Mouse (Mus musculus) spleen, postnatal 36 days (tissue): ENCODE results near the gene Col16a1.

Experiments used
- DNase-seq, 2 experiments: peaks; one replicate each; pipeline ENCODE4 v3.0.0; 2022; ENCODE audit warnings: low spot score in 2 of 2, mixed read lengths in 1 of 2

Gene Col16a1

DNA sequence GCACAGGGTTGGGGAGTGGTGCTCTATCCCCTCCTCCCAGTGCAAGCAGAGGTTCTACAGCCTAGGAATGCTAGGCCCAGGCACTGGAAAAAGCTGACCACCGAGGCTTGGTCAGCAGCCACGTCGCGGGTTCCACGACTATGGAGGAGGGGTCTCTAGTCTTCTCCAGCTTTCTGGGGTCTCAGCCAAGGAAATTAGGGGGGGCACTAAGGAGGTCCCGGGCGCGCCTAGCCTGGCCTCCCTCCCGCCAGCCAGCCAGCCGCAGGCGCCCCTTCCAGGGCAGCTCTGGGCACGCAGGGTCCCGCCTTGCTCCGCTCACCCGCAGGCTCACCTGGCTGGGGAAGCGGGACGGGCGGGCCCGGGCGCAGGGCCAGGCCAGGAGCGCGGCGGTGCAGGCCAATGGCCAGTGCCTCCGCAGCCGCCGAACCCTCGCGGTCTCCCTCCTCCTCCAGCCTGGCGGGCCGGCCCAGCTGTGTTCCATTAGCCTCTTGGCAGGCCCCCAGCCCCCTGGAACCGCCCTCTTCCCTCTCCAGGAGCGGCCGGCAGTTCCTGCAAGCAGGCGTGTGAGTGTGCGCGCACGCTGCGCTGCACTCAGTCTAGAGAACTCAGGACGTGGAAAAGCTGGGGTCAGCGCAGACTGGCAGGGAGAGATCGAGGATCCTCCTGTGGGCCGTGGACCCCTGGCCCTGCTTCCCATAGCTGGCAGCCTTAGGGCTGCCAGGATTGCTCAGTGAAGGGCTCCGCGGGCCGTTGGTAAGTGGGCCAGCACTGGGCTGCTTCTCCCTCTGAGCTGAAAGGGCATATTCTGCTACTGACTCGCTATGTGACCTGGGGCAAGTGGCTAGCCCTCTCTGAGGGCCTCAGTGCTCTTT, at the start of gene Col16a1:
Gene Col16a1 (plus strand): TSS at position 510 of the 872 bp plus-strand sequence.
- peak; percentile 24 to 25 for DNase-seq

DNA sequence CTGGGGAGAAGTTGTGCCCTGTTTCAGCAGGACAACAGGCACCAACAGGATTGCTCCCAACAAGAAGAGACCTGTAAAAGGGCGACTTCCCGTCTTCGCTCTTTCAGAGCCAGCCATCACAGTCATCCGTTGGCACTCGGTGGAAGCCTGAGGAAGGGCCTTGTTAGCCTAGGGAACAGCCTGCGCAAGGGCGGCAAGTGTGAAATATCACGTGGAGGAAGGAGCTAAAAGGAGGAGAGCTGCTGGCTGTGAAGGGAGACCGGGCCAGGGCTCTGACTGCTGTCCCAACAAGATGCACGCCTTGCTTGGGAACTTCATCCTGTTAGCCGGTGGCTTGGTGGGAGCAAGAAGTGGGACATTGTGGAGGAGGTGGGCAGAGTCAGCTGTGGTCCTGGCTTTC, 49.5 kb upstream of the Col16a1 start:
- no peak for DNase-seq

DNA sequence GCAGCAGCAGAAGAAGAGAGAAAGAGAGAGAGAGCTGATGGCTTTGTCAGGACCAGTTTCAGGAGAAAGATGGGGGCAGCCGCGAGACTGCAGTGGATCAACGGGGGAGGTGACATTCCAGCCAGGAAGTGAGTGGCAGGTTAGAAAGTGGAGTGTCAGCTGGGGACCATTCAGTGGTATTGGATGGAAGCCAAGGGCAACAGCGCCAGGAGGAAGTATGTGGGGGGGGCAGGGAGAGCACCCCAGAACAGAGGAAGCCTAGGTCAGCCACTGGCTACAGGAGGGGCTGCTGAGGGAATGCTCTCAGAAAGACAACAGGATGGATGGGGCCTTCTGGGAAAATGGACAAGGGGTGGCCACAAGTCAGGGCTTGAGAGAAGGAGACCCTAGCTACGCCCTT, 45.9 kb upstream of the Col16a1 start:
- no peak for DNase-seq

DNA sequence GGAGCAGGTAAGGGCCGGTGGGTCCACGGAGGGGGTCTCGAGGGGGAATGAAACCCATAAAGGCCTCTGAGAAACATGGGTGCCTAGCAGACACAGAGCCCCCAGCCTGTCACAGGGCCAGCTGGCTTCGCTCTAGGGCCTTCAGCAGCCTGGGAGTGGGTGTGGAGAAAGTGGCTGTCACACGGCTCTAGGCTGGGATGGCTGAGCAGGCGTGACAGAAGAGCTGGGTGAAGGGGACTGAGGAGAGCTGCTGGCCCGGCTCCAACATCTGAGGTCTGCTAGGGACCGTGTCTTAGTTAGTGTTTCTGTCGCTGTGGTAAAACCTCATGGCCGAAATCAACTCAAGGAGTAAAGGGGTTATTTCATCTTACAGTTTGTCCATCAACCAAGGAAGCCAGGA, 45.5 kb upstream of the Col16a1 start:
- DNase-seq: no peak

DNA sequence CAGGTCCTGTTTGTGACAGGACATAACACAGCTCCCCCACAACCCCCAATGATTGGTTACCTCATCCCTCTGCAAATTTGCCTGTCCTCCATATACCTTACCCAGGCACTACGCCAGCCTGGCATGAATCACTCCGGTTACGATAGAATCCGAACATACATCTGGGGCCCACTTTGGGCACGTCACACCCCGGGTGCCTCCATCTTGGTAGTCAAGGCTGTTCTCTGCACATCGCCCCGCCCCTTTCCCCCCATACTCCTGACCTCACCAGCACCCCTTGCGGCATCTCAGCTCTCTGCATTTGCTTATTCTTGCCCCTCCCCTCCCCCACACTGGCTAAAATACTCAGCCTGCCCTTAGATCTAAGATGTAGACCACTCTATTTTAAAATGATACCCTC, 42.0 kb upstream of the Col16a1 start:
- DNase-seq: no peak

DNA sequence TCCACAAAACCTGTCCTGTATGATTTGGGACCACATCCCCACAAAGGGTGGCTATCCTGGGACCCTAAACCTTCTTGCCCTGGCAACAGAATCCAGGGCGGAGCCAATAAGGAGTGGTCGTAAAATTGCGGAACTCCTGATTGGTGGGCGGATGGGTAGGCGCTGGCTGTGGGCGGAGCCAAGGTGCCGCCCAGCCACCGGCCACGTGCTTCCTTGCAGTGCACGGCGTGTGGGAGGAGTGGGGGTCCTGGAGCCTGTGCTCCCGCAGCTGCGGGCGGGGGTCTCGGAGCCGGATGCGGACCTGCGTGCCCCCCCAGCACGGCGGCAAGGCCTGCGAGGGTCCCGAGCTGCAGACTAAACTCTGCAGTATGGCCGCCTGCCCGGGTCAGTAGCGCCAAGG, 41.1 kb upstream of the Col16a1 start:
- no peak for DNase-seq

DNA sequence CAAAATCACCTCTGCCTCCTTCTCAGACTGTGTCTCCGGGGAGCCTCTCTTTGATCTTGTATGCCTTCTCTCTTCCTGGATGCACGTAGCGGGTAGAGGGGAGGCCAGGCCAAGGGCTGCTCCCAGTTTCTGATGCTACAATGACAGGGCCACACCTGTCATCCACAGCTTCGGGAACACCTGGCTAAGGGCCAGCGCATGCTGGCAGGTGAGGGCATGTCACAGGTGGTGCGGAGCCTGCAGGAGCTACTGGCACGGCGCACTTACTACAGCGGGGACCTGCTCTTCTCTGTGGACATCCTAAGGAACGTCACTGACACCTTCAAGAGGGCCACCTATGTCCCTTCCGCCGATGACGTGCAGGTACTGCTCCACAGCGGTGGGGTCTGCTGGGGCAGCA, 38.6 kb upstream of the Col16a1 start:
- no peak for DNase-seq

DNA sequence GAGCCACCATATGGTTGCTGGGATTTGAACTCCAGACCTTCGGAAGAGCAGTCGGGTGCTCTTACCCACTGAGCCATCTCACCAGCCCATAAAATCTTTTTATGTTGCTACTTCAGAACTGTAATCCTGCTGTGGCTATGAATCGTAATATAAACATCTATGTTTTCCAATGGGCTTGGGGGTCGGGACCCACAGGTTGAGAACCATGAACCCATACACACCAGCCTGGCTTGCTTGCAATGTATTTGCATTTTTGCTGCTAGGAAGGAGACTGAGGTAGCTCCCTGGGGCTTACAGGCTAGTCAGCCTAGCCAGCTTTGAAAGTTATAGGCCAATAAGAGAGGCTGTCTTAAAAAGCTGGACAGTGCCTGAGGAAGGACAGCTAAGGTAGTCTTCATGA, 36.9 kb upstream of the Col16a1 start:
- DNase-seq: no peak

DNA sequence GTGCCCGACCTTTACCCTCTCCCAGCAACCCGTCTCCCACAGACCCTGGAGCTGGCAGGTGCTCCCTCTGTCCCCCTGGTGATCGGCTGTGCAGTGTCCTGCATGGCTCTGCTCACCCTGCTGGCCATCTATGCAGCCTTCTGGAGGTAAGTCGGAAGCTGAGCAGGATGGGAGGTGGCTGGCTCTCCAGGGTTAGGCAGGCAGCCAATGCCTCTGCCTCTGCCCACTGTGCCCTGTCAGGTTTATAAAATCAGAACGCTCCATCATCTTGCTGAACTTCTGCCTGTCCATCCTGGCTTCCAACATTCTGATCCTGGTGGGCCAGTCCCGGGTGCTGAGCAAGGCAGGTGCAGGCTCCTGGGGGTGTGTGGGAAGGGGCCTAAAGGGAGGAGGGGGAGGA, 35.4 kb upstream of the Col16a1 start:
- DNase-seq: no peak

DNA sequence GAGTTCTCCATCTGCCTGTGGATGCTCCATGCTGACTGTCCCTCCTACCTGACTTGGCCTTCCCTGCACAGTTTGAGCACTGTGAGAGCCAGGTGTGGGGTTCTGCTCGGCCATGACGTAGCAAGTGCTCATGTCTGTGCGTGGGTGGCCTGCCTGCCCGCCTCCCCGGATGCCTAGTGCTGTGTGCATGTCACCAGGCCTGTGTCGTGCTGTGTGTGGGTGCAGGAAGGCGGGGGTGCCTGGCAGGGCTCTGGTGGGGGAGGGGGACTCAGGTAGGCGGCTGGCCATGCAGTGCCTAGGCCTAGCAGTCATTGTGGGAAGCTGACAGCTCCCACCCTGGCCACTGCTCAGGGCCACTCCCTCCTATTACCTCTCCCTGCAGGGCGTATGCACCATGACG, 34.5 kb upstream of the Col16a1 start:
- DNase-seq: no peak

DNA sequence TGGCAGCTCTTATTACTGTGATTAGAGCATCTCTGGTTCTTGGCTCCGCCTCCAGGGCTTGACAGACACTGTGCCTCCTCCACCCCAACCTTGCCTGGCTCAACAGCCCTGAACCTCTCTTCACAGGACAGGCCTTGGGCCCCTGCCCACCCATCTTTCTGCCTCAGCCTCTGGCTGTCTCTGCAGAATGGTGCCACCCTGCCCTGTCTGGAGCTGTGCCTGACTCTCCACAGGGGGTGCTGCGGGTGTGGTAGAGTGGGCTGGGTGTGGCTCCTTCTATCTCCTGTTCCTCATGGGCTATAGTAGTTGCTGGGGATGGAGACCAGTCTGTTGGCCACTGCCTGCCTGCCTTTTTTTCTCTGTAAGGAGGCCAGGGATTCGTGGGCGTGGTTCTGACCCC, 31.6 kb upstream of the Col16a1 start:
- no peak for DNase-seq

DNA sequence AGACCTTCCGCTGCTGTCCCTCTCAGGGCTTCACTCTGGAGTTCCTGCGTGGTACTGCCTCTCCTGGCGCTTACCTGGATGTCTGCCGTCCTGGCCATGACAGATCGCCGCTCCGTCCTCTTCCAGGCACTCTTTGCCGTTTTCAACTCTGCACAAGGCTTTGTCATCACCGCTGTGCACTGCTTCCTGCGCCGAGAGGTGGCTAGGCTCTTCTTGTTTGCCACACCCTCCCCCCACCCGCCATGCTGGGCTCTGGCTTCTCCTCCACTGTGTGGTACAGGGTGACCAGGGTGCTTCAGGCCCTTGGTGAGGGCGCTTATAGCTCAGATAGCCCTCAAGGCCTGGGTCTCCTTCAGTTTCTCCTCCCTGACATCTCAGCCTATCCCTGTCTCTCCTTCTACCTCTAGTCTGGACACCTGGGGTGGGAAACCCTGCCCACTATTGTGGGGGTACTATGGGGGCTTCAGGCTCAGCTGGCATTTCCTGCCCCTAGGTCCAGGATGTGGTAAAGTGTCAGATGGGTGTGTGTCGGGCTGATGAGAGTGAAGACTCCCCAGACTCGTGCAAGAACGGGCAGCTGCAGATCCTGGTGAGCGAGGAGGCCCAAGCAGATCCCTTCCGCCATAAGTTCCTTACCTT, 30.5 kb upstream of the Col16a1 start:
- no peak for DNase-seq

DNA sequence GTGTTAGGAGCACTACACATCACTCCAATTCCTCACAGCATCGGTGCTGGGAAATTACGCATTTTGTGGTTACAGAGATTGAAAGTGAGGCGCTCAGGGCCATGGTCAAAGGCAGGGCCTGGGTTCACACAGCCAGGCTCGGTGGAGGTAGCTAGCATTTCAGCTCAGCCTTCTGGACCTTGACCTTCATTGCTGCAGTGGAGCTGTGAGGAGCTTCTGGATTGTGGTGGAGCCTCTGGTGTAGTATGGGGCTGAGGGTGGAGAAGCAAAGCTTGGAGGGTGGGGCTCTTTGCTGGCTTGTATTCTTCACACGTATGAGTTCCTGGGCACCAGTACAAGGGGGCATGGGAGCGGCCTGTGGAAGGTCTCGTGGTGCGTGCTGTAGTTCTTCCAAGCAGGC, 24.7 kb upstream of the Col16a1 start:
- DNase-seq: no peak

DNA sequence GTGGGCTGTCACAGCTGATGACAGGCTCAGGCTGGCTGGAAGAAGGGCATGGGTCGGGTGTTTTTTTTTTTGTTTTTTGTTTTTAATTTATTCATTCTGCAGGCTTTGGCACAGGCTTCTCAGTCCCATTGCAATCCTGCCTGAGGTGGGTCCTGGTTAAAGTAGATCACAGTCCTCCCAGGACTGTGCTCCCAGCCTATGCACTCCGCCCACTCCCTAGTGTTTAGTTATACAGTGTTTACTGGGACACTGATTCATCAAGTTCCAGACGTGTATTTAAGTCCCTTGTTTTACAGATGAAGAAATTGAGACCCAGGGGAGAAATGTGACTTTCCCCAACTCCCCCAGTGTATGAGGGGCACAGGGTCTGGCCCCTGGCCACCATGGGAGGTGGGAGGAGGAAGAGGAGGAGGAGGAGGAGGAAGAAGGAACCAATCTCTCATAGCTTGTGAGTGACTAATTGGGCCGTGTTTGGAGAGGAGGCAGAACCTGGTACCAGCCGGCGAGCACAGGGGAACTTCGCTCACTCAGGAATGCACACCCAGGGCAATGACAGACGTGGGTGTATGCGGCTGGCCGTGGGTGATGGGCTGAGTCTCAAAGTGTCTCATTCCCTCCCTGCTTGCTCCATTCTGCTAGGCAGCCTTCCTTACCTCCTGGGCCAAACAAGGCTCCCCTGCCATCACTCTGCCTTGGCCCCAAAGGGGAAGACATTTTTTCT, 24.0 kb upstream of the Col16a1 start:
- DNase-seq: no peak

DNA sequence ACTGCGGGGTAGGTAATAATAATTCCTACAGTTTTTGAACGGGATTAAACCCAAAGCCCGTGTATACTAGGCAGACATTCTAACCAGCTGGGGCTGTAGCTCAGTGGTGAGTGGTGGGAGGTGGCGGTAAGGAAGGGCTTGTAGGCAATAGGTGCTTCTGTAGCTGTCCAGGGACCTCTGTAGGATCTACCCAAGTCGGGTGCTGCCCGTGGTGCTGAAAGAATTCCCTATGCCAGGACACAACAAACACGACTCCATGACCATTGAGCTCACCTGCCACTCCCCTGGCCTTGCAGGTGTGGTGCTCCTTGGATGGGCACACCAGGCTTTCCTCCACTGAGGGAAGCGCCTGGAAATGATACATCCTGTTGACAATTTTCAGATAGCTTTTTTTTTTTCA, 22.1 kb upstream of the Col16a1 start:
- DNase-seq: no peak

DNA sequence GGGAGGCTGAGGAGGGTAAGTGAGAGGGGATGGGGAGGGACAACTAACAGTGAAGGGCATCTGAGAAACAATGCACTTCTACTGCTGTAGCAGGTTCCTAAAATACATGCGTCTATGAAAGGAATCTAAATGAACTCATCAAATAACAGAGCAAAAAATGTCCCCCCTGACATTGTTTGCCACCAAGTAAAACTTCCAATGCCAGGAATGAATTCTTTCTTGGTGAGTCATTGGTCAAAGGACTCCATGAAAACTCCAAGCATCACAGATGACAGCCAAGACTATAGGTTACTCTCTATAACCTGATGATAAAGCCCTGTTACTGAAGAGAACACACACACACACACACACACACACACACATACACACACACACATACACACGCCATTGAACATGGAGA, 16.5 kb upstream of the Col16a1 start:
- DNase-seq: no peak

DNA sequence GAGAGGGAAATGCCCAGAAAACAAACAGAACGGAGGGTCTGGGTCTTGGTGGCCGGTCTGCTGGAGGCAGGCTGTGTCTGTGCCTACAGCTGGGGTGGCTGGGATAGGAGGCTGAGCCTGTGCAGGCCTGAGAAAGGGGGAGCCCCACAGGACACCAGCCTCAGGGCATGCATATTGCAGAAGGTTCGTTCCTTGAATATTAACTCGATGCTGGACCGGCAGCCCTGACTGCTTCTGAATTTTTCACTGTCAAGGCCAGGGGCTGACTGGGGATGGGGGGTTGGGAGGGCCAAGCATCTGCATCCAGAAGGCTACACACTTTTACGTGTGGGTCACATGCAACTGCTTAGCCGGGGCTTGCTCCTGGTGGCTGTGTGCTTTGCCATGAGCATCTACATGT, 14.1 kb upstream of the Col16a1 start:
- no peak for DNase-seq

DNA sequence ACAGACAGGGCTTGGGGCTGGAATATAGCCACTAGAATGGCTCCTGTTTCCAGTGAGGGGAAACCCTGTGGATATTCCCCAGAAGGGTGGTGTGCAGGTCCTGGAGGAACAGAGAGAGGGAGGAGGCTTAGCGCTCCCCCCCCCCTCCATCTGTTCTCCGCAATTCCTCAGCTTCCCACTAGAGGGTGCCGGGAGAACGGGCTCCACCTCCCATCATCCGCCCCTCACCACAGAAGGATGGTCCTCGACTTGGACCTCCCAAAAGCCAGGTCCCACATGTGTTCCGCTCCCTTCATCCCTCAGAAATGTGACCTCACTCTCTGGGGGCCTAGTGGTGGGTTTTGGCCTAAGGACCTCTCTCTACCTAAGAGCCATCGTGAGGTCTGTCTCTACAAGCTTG, 11.5 kb upstream of the Col16a1 start:
- DNase-seq: no peak

DNA sequence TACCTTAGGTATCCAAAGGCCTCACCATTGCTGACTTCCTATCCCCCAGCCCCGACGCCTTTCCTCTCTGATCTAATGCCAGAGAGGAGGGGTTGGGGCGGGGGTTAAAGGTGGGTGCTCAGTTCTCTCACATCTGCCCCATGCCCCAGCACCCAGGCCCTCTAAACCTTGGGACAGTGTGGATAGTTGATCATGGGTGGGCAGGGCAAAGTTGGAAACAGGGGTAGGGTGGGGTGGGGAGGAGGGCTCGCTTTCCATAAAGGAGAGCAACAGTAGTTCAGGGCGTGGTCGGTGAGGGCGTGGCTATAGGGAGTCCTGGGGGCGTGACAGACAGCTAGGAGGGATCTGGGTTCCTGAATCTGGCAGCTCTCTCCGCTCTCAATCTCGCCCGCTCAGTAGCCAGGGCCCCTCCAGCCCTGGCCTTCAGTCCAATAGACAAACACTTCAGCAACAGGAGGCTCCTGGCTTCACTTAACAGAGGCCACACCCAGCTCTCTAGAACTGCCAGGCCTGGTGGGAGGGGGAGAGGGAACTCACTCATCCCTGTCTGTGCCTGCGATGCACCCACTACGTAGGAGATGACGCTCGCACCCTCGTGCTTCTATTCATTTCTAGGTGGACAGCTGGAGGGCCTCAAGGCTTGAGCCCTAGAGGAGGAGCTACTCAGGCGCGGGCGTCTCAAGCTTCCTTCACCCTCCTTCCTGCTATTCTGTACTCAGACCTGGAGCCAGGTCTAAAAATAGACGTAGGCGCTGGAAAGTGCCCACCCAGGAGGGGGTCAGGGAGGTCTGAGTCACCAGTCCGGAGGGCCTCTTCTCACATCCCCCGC, 10.9 kb upstream of the Col16a1 start:
- DNase-seq: no peak

DNA sequence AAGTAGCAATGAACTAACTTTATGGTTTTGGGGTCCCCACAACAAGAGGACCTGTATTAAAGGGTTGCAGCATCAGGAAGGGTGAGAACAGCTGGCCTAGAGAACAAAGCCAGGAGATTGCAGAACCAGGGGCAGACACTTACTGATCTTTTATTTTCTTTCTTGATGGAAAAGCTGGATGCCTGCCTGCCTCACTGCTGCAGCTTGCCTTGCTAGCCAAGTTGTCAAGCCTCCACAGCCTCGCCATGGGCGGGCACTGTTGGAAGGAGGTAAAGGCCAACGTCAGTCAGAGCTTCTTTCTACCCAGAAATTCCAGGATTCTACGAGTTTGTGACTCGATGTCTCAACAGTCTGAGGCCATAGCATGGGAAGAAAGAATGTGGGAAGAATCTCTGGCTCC, 8.3 kb upstream of the Col16a1 start:
- DNase-seq: no peak

DNA sequence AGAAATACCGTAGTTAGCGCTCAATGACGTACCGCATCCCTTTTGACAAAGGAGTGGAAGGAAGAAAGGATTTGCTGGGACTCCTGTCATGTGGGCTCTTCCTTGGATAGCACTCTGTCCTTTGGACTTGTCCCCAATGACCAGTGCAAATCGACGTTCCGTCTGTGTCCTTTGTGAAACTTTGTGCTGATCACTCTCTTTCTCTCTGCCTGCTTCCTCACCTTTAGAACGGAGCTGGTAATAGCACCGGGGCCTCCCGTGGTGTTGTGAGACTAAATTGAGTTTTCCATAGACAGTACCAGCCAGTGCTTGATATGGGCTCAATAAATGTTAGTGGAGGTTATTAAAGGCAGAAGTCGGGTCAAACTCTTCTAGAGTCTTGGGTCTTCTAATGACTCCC, 6.6 kb upstream of the Col16a1 start:
- no peak for DNase-seq

DNA sequence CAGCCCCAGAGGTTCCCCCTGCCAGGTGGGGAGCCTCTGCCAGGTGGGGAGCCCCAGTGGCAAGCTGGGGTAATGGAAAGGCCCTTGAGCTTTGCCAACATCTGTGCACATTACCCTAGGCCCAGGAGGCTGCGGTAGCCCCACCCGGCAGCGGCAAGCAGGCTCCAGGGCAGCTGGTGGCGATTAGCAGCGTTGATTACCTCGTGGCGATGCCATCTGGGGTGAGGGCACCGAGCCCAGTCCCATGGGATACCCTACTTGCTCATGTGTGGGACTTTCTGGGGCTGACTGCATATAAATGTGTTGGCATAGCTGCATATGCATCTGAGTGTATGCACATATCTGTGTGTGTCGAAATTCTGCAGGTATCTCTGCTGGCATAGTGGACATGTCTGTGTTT, 3.4 kb upstream of the Col16a1 start:
- no peak for DNase-seq
